Mouse (Mus musculus): Measurements from ENCODE around the gene Slc18a3. TPM values are rescaled to one million over a fixed set of nuclear protein-coding genes. Genes with fewer than 3 reads are reported as not detected.
A peak's percentile ranks its signal among the peaks of the same experiment; 100 is the strongest.

Slc18a3 gene
- polyA plus RNA-seq, 1 experiment from 2014 or later: 7.3 TPM

GRCm38 (mm10) chr14:32443446-32443845, 21.2 kb downstream of the Slc18a3 start:
- Histone ChIP-seq H3K27ac (no peak overlapping the region), H3K4me3 (no peak overlapping the region), H3K9ac (no peak overlapping the region), H3K4me1 (peaks cover 12% of the 10 kb centered on the region; the same call in 1 of the 2 replicates), H3K9me3 (replicated peaks) (no peaks in the 10 kb centered on the region), H3K27me3 (peaks cover 10% of the 10 kb centered on the region; the same call in 1 of the 2 replicates), H3K36me3 (no peaks in the 10 kb centered on the region), H3K4me2 (replicated peaks) (no peak overlapping the region)
- no peak for ATAC-seq (ENCODE audit: low FRiP score)
- 20% methylated on average over 8 of the region's 8 CpGs for WGBS

- H3K4me1 ChIP-seq: peaks cover 12% of the 10 kb centered on the region; the same call in 1 of the 2 replicates
- no peaks in the 10 kb centered on the region for H3K36me3 ChIP-seq
- H3K9ac ChIP-seq: no peak overlapping the region
- no peaks in the 10 kb centered on the region for H3K9me3 ChIP-seq (replicated peaks)
- peak; percentile 70 for ATAC-seq (ENCODE audit: low FRiP score)
- H3K27me3 ChIP-seq: 0 out of 2 replicates have a peak, but pooled peaks cover 10% of the 10 kb centered on the region
- no peak overlapping the region for H3K4me3 ChIP-seq
- WGBS: 50% methylated on average over 3 of the region's 3 CpGs
- H3K27ac ChIP-seq: peak overlapping the region; percentile 62
- no peak overlapping the region for H3K4me2 ChIP-seq (replicated peaks)
Observed at GRCm38 (mm10) chr14:32439744-32440143, 24.9 kb downstream of the Slc18a3 start.

- Histone ChIP-seq H3K4me2 (replicated peaks) (no peak overlapping the region), H3K4me3 (no peak overlapping the region), H3K27ac (peak overlapping the region; percentile 62), H3K27me3 (0 out of 2 replicates have a peak, but pooled peaks cover 6% of the 10 kb centered on the region), H3K9me3 (replicated peaks) (no peaks in the 10 kb centered on the region), H3K36me3 (no peaks in the 10 kb centered on the region), H3K4me1 (peaks cover 12% of the 10 kb centered on the region; the same call in 1 of the 2 replicates), H3K9ac (no peak overlapping the region)
- ATAC-seq (ENCODE audit: low FRiP score): peak; percentile 20; the same call in 1 of the 2 replicates
- WGBS: 73% methylated on average over 5 of the region's 5 CpGs
Observed at GRCm38 (mm10) chr14:32439316-32439715, 25.3 kb downstream of the Slc18a3 start.

GRCm38 (mm10) chr14:32437352-32437793, 27.3 kb downstream of the Slc18a3 start:
- Histone ChIP-seq H3K27ac (peak overlapping the region; percentile 30), H3K9me3 (replicated peaks) (no peaks in the 10 kb centered on the region), H3K4me1 (peaks cover 8% of the 10 kb centered on the region; the same call in 1 of the 2 replicates), H3K4me3 (no peak overlapping the region), H3K36me3 (no peaks in the 10 kb centered on the region), H3K27me3 (0 out of 2 replicates have a peak, but pooled peaks cover 5% of the 10 kb centered on the region), H3K4me2 (replicated peaks) (no peak overlapping the region), H3K9ac (no peak overlapping the region)
- ATAC-seq (ENCODE audit: low FRiP score): peak; percentile 71
- WGBS: 37% methylated on average over 5 of the region's 5 CpGs

GRCm38 (mm10) chr14:32429030-32429602, 35.5 kb downstream of the Slc18a3 start:
- Histone ChIP-seq H3K27ac (no peak overlapping the region), H3K4me3 (no peak overlapping the region), H3K36me3 (no peaks in the 10 kb centered on the region), H3K9me3 (replicated peaks) (no peaks in the 10 kb centered on the region), H3K9ac (no peak overlapping the region), H3K4me2 (replicated peaks) (no peak overlapping the region), H3K27me3 (no peaks in the 10 kb centered on the region), H3K4me1 (peaks cover 8% of the 10 kb centered on the region)
- WGBS: 19% methylated on average over 8 of the region's 8 CpGs
- ATAC-seq (ENCODE audit: low FRiP score): 0 out of 2 replicates have a peak, but pooled peaks have one; percentile 32

GRCm38 (mm10) chr14:32423946-32424345, 40.7 kb downstream of the Slc18a3 start:
- H3K27ac ChIP-seq: no peak overlapping the region
- H3K36me3 ChIP-seq: no peaks in the 10 kb centered on the region
- no peaks in the 10 kb centered on the region for H3K27me3 ChIP-seq
- H3K9ac ChIP-seq: no peak overlapping the region
- H3K9me3 ChIP-seq (replicated peaks): no peaks in the 10 kb centered on the region
- H3K4me1 ChIP-seq: peaks cover under 1% of the 10 kb centered on the region
- no peak overlapping the region for H3K4me2 ChIP-seq (replicated peaks)
- H3K4me3 ChIP-seq: no peak overlapping the region
- WGBS: 86% methylated on average over 7 of the region's 7 CpGs
- ATAC-seq (ENCODE audit: low FRiP score): no peak

GRCm38 (mm10) chr14:32418747-32419146, 45.9 kb downstream of the Slc18a3 start:
- 79% methylated on average over 11 of the region's 11 CpGs for WGBS
- no peaks in the 10 kb centered on the region for H3K36me3 ChIP-seq
- no peaks in the 10 kb centered on the region for H3K4me1 ChIP-seq
- no peak overlapping the region for H3K9ac ChIP-seq
- H3K4me3 ChIP-seq: no peak overlapping the region
- H3K4me2 ChIP-seq (replicated peaks): no peak overlapping the region
- 0 out of 2 replicates have a peak, but pooled peaks cover 9% of the 10 kb centered on the region for H3K9me3 ChIP-seq (replicated peaks)
- no peak overlapping the region for H3K27ac ChIP-seq
- ATAC-seq (ENCODE audit: low FRiP score): no peak
- H3K27me3 ChIP-seq: no peaks in the 10 kb centered on the region

Other genes with a start within 250 kb of the Slc18a3 start
- 19.6 and 23.7 TPM in 2 replicates for gene Ogdhl, start 142.8 kb downstream of the Slc18a3 start, polyA plus RNA-seq (2016; fragmentation: Nextera tagmentation; extraction: Ambion mirVana)
- 0.85 and 0.94 TPM in 2 replicates for gene 1700024G13Rik, start 76.5 kb downstream of the Slc18a3 start, polyA plus RNA-seq (2016; fragmentation: Nextera tagmentation; extraction: Ambion mirVana)
- 0.80 and 1.7 TPM in 2 replicates for gene Chat, start 1.1 kb upstream of the Slc18a3 start, polyA plus RNA-seq (2016; fragmentation: Nextera tagmentation; extraction: Ambion mirVana)
- gene Ercc6, start 48.7 kb upstream of the Slc18a3 start, polyA plus RNA-seq (2016; fragmentation: Nextera tagmentation; extraction: Ambion mirVana): 33.7 and 34.4 TPM in 2 replicates
- 19.0 and 28.3 TPM in 2 replicates for gene Prrxl1, start 134.6 kb upstream of the Slc18a3 start, polyA plus RNA-seq (2016; fragmentation: Nextera tagmentation; extraction: Ambion mirVana)
- 0.14 and 0.21 TPM in 2 replicates for gene 3425401B19Rik, start 220.4 kb upstream of the Slc18a3 start, polyA plus RNA-seq (2016; fragmentation: Nextera tagmentation; extraction: Ambion mirVana)

Measured in hindbrain, embryonic 12.5 days (tissue).